Mouse (Mus musculus) MEL (cell line): ENCODE data around the gene Slc39a7.

Experiments used
- EP300 ChIP-seq, 2 experiments: IDR thresholded peaks; 2 replicates each; pipeline ENCODE4 v1.6.1; 2011; ENCODE audit warnings: improper control_type of control experiment in 2 of 2, low read length in 2 of 2, low read depth in 1 of 2, mild to moderate bottlenecking in 1 of 2
- MAFK ChIP-seq: IDR thresholded peaks from 2 replicates; pipeline ENCODE4 v1.6.1; 2011; ENCODE audit warnings: low read depth, mild to moderate bottlenecking, low read length, improper control_type of control experiment, borderline replicate concordance
- POLR2A ChIP-seq, 2 experiments: IDR thresholded peaks; 2 replicates each; pipeline ENCODE4 v1.6.1; 2011 to 2012; ENCODE audit warnings: low read length in 2 of 2, mild to moderate bottlenecking in 2 of 2, control low read depth in 1 of 2, improper control_type of control experiment in 1 of 2, low read depth in 1 of 2, moderate library complexity in 1 of 2; ENCODE audit not compliant: control insufficient read depth in 1 of 2, insufficient read depth in 1 of 2, poor library complexity in 1 of 2

GRCm38 (mm10) chr17:34047404-34048050, 16.0 kb upstream of the Slc39a7 start:
- no peak for TF ChIP-seq POLR2A (IDR thresholded peaks at IDR 0.05; ENCODE audit: control insufficient read depth in 1 of 2, insufficient read depth in 1 of 2, low read depth in 1 of 2, low read length in 2 of 2, poor library complexity in 1 of 2)
- no peak for TF ChIP-seq MAFK
- TF ChIP-seq EP300 (IDR thresholded peaks at IDR 0.05; ENCODE audit: low read depth in 1 of 2, low read length in 2 of 2), result no peak
